Mouse (Mus musculus): ENCODE measurements around the gene Gzma.

Gene Gzma

GRCm38 (mm10) chr13:113046211-113046883 is 54.4 kb downstream of the Gzma start, which contains the start of gene Gpx8:
TSS of gene Gpx8 (minus strand) at chr13:113046410.
- peak; percentile 50 for DNase-seq (ENCODE audit: low spot score)

- DNase-seq (ENCODE audit: low spot score), result peak; percentile 6
Measured at GRCm38 (mm10) chr13:113045458-113046110, 55.2 kb downstream of the Gzma start.

GRCm38 (mm10) chr13:113044876-113045275 is 55.9 kb downstream of the Gzma start:
- DNase-seq (ENCODE audit: low spot score), result no peak
